Mouse (Mus musculus) spleen, embryonic (tissue): ENCODE data around the gene Lpp.

ENCODE experiments used
- CTCF ChIA-PET: fragments of 350-600 bp; sonication (Branson Sonifier 250); formaldehyde crosslinking; loops from one replicate; lab custom pipeline; 2022; lab: Charles Lee

The Lpp gene

DNA sequence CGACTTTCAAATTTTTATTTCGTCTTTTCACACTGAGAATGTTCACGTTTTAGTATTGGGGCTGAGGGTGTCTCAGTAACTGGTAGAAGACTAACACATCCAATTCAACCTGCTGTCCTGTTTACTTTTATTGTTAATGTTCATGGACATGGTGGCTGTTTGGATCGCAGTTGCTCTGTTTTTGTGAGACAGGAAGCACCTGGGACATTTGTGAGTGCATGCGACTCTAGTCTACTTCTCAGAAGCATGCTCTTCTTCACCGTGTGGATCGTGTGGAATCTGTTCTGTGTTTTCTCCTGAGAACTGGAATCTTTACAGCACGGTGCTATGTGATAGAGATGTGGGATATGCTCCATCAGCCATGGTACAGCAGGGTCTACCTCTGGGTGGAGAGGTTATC, 262.7 kb downstream of the Lpp start:
- CTCF ChIA-PET, result interaction anchor here (0.5 to 0.6 kb wide), 2 partner anchors 11 to 12 kb away, joined by 5 read pairs; no protein-coding TSS in a partner anchor

DNA sequence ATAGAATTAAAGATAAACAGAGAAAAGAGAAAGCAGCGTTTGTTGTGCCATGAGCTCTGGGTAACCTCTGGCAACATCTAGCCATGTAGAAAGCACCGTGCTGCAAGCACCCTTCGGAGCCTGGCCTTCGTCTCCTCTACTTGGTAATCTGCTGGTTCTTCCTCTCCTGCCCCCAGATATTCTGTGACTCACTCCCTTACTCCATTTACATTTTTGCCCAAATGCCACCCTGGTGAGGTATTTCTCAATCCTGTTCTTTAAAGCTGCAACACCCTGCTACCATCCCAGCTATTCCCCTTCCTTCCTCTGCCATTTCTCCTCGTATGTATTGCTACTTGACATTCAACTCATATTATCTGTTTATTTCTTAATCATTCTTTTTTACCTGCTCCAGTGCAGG, 263.4 kb downstream of the Lpp start:
- CTCF ChIA-PET, result no interaction called here

DNA sequence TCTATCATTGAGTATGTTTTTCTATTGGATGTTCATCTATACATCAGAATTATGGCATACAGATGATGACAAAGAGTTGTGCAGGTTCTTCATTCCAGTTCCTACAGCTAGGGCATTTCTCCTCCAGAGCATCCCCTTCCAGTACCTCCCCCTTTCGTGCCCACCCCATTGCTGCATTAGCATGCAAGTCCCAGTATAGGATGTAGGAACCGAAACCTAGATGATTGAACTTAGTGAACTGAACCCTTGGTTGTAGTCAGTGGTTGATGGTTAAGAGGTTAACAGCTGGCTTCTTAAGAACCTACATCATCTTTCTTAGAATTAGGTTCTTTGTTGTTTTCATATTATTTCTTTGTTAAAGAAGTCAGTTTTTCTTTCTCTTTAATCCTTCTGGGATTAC, 265.7 kb downstream of the Lpp start:
- CTCF ChIA-PET, result interaction anchor here (0.6 kb wide), 1 partner anchor 12 kb away, joined by 5 read pairs; no protein-coding TSS in a partner anchor

DNA sequence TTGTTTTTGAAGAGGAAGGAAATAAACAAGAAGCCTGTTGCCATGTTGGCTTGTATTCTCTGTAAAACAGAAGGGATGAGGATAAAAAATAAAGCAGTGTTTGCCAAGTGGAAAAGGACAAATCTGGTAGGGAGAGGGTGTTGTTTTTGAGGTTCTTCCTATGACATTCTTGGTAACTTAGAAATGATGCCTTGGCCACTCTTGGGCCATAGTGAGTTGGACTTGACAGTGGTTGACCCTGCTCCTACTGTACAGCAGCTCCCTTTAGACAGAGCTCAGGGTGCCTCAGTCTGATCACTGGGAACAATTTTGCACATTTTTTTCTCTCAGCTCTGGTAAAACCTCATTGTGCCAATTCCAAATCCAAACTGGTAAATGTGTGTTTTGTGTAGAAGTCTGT, 270.8 kb downstream of the Lpp start:
- CTCF ChIA-PET, result no interaction called here

DNA sequence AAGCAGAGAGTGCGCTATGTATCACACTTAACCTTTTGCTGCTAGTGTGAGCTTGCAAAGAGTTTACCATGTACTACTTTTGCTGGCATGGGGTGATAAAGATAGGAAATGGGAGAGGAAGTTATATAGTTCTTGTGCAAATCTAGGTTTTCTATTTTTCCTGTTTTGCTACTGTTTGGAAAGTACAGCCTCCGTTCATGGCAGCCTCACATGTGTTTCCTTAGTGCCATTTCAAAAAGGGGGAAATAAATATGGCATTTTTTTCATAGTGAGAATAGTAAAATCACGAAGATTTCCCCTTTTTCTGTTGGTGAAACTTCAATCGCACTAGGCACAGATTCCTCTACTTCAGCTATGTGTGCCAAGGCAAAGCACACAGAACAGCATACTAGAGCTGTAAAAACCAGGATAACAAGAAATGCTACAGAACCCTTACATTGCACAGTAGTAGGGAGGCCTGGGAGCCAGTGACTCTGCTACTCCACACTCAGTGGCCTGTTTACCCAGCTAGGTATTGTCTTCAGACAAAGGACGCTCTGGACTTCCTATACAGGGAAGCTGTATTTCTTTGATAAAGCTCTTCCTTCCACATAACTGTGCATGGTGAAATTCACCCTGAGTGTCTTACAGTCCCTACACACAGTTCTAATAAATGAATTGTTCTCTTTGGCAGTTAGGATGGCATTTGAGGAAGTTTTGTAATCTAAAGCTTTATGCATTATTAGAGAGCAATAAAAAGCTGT, 276.6 kb downstream of the Lpp start:
- CTCF ChIA-PET, result interaction anchor here (0.5 to 1.0 kb wide), 2 partner anchors 28 to 537 kb away, joined by 4 to 12 read pairs; no protein-coding TSS in a partner anchor

DNA sequence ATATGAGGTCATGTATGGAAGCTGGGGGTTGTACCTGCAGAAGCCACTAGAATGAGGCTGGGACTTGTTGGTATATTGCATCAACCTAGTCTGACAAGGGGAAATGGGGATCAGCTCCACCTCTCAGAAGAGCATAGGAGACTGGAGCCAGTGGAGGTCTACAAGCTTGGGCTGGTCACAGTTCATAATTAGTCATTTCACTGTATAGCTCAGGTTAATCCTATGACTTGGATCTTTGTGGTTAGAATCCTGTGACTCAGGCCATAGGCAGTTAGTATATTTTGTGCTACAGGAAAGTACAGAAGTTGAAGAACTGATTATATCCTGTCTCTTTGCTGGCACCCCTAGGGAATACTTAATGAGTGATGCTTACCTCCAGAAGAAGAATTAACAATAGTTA, 285.6 kb downstream of the Lpp start:
- CTCF ChIA-PET, result no interaction called here

DNA sequence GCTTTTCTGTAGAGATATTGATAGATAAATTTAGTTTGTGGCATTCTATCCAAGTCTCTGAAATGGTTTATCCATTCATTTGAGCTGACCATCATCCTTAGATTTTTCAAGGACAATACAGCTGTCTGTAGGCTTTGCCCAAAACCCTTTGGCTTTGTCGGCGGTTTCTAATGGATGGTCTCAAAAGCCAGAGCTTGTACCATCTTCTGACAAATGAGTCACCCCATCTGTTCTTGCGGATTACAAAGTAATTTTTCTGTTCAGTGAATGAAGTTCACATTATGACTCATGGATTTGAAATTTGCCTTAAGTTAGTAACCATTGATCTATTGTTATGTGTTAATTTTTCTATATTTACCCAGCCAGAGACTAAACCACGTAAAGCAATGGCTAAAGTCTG, 301.8 kb downstream of the Lpp start:
- CTCF ChIA-PET, result no interaction called here

DNA sequence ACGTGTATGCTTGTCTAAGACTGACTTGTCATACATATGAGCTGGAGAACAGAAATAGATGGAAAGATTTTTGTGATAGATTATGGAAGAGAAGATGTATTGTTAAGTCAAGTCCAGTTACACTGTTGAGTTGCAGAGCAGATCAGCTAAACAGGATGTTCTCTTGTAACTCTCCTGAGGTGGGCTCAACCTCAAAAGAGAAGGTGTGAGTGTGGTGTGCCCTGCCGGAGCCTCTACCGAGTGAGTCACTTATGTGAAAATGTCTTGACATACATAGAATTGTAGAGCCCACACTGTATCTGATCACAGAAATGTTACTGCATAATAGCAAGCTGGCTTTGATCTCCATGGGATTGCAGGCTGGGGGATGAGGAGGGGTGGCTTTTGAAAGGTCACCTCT, 310.9 kb downstream of the Lpp start:
- CTCF ChIA-PET, result no interaction called here

DNA sequence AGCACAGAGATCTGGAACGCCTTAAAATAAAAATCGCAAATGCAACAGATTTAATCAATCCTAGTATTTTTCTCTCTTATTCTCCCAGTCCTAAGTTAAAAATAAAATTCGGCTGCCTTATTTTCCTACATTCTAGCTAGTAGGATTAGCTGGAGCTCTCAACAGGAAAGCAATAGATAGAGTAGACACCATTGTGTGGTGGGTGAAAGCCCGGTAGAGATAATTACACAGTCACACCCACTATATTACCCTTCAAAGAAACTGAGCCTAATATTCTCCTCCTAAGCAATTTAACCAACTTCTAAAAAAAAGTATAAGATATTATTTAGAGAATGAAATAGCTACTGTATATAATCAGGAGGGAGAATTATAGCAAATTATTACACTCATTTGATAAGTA, 330.3 kb downstream of the Lpp start:
- CTCF ChIA-PET, result no interaction called here

DNA sequence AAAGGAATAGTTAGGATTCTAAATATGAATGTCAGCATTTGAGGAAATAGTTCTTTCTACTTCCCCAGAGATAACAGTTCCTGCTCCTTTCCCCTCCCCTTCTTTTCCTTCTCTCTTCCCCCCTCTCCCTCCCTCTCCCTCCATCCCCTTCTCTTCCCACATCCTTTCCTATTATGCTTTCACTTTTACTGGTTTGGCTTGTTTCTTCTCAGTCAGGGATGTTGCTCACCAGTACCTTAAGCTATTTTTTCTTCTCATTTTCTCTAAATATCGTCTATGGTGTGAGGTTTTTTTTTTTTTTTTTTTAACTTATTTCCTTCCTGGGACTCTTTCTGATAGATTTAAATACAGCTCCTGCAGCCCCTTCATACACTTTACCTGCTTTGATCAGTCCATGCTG, 339.4 kb downstream of the Lpp start:
- CTCF ChIA-PET, result interaction anchor here (0.6 kb wide), 2 partner anchors 745 to 751 kb away, joined by 3 to 6 read pairs; no protein-coding TSS in a partner anchor

DNA sequence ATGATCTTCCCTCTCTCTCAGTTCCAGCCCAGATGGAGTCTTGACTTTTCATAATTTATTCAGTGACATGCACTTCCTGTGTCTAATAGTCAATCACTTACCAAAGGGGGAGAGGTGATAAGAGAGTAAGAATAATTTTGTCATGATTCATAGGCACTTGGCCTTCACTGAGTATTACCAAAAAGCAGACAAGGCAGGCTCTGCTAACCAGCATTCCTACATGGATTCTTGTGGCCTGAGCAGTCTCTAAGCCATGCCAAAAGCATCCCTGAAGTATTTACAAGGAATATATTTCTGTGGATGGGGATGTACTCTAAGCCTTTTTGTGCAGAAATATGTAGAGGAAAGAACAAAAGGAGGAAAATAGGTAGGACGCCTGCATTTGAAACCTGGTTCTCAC, 340.0 kb downstream of the Lpp start:
- CTCF ChIA-PET, result interaction anchor here (0.7 kb wide), 1 partner anchor 61 kb away, joined by 3 read pairs; no protein-coding TSS in a partner anchor

DNA sequence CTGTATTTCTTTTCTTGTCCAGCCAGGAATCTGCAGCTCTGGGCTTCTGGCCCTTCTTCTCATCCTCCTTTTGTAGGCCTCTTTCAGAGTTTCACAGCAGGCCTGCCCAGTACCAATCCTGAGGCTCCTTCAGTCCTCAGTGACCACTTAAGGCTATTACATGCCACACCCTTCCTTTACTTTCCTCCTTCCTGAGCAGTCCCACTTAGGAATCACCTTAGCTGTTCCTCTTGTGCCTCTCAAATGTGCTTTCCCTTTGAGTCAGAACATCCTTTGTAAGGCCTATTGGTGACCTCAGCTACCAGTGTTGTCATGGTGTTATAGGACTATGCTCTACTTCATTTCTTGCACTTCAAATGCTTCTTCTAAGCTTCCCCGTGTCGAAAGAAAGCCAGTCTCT, 342.4 kb downstream of the Lpp start:
- CTCF ChIA-PET, result no interaction called here

DNA sequence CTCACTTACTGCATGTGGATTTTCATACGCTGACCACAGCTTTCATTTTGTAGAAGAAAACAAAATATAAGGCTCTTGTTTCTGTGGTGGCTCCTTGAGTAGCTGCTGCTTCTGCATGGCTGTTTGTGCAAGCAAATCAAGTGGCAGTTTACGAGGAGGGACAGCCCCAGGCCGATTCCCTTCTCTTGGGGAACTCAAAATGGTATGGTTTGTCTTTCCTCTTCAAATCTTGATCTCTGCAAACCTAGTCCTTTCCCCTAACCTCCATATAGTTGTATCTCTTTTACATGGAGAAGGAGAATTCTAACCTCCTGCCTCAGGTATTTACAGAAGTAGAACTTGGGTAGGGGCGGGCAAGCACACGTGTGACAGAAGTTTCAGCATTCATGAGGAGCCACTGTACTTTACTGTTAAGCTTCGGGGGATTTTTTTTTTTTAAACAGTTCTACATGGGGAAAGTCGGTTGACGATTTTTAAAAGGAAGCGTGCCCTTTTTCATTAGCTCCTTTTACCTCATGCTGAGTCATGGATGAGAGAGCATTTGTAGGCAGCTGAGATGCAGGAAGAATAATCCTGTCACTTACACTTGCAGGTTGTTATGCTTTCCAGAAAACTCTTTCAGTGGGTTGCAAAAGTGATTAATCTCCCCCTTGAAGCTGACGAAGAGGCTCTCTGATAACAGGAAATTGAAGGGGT, 344.2 kb downstream of the Lpp start:
- CTCF ChIA-PET, result no interaction called here

DNA sequence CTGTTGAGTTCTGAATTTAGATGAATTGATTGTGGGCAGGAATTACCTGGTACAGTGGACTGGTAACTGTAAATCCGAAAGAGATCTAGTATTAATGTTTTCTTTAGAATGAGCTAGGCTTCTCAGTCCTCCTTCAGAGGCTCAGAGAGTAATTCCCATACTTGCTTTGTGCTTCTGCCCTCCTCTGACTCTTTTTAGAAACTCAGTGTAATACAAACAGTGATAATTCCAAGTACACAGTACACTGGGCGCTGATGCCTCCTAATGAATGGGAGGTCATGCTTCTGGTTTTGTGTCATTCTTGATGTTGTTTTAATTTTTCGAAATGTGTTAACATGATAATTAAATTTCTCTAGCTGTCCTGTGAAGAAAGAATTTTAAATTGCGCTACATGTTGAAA, 347.4 kb downstream of the Lpp start:
- CTCF ChIA-PET, result no interaction called here

DNA sequence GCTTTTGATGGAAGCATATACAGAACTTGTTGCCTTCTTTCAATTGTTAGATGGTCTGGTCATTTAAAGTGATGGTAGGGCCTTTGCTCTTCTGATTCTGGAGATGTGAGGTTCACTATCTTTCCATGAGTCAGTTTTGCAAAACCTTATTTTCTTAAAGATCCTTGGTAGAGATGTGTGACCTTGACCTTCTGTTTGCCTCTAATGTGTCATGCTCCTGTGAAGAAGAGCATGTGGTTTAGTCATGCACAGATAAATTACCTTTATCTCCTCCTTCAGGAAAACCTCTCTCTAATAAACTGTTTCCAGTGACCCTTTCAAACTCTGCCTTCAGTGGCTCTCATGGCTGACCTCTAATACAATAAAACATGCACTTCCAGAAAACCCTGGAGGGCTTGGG, 356.5 kb downstream of the Lpp start:
- CTCF ChIA-PET, result no interaction called here

DNA sequence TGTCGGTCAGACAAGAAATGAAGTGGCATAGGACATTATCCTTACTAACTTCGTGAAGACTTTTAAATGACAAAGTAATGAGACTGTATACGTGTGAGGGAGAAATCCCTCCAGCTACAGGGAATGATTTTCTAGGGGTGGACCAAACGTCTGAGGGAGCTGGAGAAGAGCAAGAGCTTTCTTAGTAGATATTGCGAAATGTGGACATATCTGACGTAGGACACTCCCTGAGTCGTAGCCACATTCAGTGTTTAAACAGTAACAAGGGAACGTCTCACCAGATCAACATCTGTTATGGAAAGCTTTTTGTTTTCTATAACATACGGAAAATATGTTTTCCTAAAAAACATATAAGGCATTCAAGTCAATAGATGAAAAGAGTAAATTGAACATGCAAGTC, 362.8 kb downstream of the Lpp start:
- CTCF ChIA-PET, result no interaction called here

DNA sequence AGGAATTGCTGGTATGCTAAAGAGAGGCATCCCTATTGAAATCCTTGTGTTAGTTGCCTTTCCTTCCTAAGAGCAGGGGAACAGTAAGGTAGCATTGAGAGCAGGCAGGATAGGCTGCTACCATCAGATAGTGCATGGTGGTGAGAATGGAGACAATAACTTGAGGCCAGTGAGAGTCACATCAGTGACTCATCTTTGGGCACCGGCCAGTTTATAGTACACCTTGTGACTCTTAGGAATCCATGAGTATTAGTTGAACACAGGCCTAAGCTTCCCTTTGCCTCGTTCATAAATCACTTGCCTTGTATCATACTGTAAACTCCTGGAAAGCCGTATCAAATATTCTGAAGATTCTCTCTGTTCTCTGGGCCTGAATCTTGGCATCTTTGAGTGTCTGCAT, 372.7 kb downstream of the Lpp start:
- CTCF ChIA-PET, result no interaction called here

DNA sequence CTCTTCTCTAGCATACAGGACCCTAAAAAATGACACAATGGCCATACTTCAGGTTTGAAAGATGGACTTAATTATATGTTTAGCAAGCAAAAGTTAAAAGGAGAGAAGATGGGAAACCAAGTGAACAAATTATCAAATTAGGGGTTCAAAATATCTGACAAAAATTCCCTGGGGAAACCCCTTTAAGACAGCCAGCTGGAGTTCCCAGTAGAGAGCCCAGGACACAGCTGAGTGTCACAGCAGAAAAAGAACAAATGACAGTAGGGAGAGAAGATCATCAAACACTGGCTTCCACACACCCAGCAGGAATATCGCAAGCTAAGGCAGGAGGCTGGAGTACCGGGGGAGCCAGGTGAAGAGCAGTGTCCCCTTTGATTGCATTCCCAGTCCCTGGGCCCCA, 373.3 kb downstream of the Lpp start:
- CTCF ChIA-PET, result no interaction called here

DNA sequence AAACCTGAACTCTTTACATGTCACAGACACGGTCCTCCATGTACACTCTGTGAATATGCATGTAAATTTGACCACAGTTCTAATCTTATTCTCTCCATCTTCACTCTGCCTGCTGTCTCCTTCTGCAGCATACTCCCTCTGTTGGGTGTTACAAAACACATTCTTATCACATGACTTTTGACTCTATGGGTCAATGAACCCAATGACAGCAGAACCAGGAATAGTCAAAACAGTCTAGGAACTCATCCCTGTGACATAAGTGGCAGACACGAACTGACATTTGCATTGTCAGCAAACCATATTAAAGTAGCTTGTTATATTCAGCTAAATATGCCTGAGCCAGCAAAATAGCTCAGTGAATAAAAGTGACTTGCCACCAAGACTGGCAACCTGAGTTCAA, 383.7 kb downstream of the Lpp start:
- CTCF ChIA-PET, result no interaction called here

DNA sequence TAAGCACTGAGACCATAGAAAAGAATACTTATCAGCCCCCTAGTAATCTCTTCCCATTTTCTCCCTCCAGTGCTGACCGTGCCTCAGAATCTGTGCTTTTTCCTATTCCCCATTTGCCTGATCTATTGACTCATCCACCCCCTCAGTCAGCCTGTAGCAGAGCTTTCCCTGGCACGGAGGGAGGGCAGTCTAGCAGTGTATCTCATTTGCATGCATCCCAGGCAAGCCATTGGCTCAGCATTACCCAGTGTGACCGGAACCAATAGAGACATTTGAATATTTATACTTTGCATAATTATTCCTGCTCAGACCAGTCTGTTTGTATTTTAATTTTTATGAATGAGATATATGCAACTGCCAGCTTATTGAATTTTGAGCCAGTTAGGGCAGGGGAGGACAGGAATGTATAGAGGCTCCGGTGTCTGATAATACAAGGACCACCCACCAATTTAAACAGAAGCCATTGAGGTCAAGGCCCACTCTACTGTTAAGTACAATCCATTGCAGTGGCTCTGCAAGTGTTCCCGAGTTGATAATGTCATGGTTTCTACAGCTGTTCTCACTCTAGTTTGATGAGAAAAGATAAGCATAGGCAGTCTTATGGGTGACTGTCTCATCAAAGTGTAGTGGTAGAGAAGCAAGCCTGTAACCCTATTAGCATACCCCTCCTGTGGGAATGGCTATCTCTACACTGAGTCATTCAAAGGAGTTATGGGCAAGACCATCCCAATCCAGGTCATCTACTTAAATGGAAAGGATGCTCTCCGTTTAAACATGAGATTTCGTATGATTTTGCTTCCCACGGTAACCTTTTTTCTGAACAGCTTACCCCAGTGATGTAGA, 385.3 kb downstream of the Lpp start:
- CTCF ChIA-PET, result no interaction called here

DNA sequence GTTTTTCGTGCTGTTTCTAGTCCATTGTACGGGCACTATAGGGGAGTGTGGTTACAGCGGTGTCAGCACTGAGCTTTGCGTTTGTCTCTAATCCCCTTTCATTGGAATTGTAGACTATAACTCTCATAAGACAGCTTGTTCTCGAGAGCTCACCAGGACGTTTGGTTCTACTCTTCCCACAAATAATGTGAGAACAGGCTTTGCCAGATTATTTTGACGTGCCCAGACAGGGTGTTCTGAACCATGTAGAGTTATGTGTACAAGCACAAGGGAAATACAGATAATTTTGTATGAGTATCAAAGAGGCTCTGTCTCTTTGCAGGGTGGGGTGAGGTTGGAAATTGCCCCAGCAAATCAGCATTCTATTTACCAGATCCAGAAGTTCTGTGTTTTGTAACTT, 387.2 kb downstream of the Lpp start:
- CTCF ChIA-PET, result interaction anchor here (0.5 kb wide), 1 partner anchor 115 kb away, joined by 3 read pairs; no protein-coding TSS in a partner anchor

DNA sequence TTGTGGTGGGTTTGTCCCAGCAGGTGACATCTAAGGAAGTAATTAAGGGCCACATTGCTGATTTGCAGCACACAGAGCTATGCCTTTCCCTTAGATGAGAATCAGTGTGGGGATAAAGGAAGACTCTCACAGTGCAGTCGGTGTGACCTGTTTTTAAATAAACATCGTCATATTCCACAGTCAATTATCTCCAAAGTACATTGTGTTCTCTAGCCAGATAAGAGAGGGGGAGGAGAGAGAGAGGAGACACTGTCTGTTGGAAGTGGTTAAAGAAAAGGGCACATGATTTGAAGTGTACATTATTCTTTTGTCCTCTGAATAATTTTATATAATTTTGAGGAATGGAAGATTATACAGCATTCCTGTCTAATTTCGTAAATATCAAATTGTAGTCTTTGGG, 388.6 kb downstream of the Lpp start:
- CTCF ChIA-PET, result no interaction called here
